Mouse (Mus musculus): ENCODE measurements at regions not wholly inside any gene's neighbourhood (a gene's known extent, or its start where the extent isn't known, plus 50 kb on each side); places are given as distances from the start of the nearest gene placed in this dataset.

DNA sequence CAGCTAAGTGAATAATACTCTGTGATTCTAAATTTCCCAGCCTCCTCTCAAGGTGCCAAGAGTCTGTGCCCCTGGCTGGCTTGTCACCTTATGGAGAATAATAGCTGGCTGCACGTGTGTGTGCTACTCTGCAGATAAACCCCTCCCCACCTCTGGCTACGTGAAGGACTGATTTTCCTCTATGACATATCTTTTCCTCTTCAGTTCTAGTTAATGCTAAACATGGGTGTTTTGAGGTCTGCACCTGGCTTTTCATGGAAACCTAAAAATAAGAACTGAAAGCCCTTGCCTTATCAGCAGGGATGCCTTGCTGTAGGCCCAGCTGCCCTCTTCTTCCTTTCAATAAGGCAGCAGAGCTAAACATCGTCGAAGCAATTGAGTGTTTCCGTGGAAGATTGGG is 321.5 kb downstream of the Gadd45g start:
- Histone ChIP-seq H3K36me3 (ENCODE audit: control insufficient read depth, insufficient read depth, low read length) (no peaks in the 10 kb centered on the region), H3K9ac (ENCODE audit: low read depth, low read length) (no peak overlapping the region), H3K4me2 (ENCODE audit: low read length) (no peak overlapping the region), H3K27ac (ENCODE audit: low read depth, low read length) (no peak overlapping the region), H3K9me3 (ENCODE audit: control insufficient read depth, low read length) (no peaks in the 10 kb centered on the region), H3K4me3 (ENCODE audit: low read length) (no peak overlapping the region), H3K27me3 (replicated peaks; ENCODE audit: control insufficient read depth, insufficient read depth, low read length) (no peaks in the 10 kb centered on the region), H3K4me1 (ENCODE audit: control insufficient read depth, insufficient read depth, low read depth, low read length) (no peaks in the 10 kb centered on the region)
- no peak for ATAC-seq
- 77% methylated on average over 5 of the region's 5 CpGs for WGBS

DNA sequence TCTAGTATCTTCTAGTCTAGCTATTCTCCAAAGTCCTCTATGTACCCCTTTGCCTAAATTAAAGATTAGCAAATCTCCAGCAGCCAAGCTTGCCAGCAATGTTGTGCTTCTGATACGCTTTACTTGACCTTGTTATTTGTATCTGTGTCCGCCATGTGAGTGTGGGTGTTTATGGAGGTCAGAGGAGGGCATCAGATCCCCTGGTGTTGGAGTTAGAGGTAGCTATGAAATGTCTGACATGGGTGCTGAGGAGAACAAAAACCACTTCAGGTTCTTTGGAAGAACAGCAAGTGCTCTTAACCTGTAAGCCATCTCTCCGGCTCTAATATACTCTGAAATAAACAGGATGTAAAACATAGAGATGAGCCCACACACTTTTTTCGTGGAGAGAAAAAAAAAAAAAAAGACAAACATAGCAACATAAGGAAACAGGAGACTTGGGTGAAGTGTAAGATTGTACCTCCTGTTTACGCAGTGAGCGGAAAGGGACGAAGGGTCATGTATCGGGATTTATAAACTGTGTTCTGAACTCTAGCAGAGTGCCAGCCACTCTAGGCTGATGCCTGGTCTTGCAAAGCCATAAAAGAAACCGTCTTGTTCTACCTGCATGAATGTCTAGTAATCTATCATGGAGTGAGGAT is 326.3 kb downstream of the Gadd45g start:
- no peaks in the 10 kb centered on the region for H3K9me3 ChIP-seq (ENCODE audit: control insufficient read depth, low read length)
- H3K9ac ChIP-seq (ENCODE audit: low read depth, low read length) = no peak overlapping the region
- no peaks in the 10 kb centered on the region for H3K27me3 ChIP-seq (replicated peaks; ENCODE audit: control insufficient read depth, insufficient read depth, low read length)
- no peak overlapping the region for H3K27ac ChIP-seq (ENCODE audit: low read depth, low read length)
- H3K36me3 ChIP-seq (ENCODE audit: control insufficient read depth, insufficient read depth, low read length) = no peaks in the 10 kb centered on the region
- no peak for ATAC-seq
- WGBS = 89% methylated on average over 9 of the region's 9 CpGs
- H3K4me1 ChIP-seq (ENCODE audit: control insufficient read depth, insufficient read depth, low read depth, low read length) = no peaks in the 10 kb centered on the region
- H3K4me2 ChIP-seq (ENCODE audit: low read length) = no peak overlapping the region
- no peak overlapping the region for H3K4me3 ChIP-seq (ENCODE audit: low read length)

DNA sequence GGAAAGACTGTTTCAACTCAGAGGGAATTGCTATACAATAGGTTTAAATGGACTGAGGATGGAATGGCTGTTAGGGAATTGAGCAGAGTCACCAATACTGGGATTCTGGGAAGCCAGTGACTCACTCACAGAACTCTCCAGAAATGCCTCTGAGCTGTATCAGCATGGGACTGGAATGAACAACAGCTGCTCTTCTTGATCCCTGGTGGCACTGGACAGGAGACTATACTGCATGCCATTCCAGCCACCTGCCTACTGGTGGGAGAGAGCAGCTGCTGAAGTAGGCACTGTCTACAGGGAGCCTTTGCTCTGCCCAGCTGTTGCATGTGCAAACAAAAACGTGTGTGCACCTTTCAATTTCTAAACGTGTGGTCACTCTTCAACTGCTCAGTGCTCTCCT is 329.2 kb downstream of the Gadd45g start:
- Histone ChIP-seq H3K27me3 (replicated peaks; ENCODE audit: control insufficient read depth, insufficient read depth, low read length) (no peaks in the 10 kb centered on the region), H3K9ac (ENCODE audit: low read depth, low read length) (no peak overlapping the region), H3K9me3 (ENCODE audit: control insufficient read depth, low read length) (no peaks in the 10 kb centered on the region), H3K4me2 (ENCODE audit: low read length) (no peak overlapping the region), H3K27ac (ENCODE audit: low read depth, low read length) (no peak overlapping the region), H3K4me3 (ENCODE audit: low read length) (no peak overlapping the region), H3K36me3 (ENCODE audit: control insufficient read depth, insufficient read depth, low read length) (no peaks in the 10 kb centered on the region), H3K4me1 (ENCODE audit: control insufficient read depth, insufficient read depth, low read depth, low read length) (no peaks in the 10 kb centered on the region)
- WGBS = 60% methylated on average over 2 of the region's 2 CpGs
- ATAC-seq = no peak

DNA sequence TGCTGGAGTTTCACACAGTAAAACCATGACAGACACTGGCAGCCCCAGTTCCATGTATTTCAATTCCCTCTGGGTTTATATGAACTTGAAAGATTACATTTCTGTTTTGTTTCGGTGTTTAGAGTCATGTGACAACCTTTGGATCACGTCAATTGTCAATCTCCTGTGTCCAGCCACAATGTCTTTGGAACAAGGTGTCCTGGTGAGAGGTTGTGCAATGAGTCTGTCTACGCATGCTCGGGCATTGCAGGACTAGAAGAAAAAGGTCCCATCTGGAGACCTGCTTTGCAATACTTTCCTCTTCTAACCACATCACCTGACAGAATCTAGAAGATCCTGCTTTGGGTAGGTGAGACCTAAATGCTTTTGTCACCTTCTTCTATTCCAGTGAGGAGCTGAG is 333.5 kb downstream of the Gadd45g start:
- no peak for ATAC-seq
- 89% methylated on average over 4 of the region's 4 CpGs for WGBS
- H3K4me2 ChIP-seq (ENCODE audit: low read length) = no peak overlapping the region

DNA sequence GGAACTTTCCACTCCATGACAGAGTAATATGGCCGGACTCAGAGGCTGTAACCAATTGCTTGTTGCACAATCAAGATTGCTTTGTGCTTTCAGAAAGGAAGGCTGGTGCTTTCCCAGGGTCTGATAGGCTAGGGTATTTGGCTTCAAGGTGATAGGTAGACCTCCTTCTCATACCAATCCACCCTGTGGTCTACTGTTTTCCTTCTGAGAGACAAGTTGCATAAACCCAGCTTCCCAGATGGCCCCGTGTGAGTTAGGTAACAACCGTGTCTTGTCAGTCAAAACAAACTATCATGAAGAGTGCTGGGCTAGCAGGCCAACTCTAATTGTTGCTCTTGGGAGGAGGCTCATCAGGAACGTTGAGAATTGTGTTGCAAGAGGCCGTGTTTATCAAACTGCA is 337.2 kb downstream of the Gadd45g start:
- ATAC-seq = no peak
- 70% methylated on average over 5 of the region's 5 CpGs for WGBS

More for the DNA sequence above, 333.5 kb downstream of the Gadd45g start:
- Histone ChIP-seq H3K9me3 (ENCODE audit: control insufficient read depth, low read length) (no peaks in the 10 kb centered on the region), H3K9ac (ENCODE audit: low read depth, low read length) (no peak overlapping the region), H3K4me3 (ENCODE audit: low read length) (no peak overlapping the region), H3K27ac (ENCODE audit: low read depth, low read length) (no peak overlapping the region), H3K27me3 (replicated peaks; ENCODE audit: control insufficient read depth, insufficient read depth, low read length) (no peaks in the 10 kb centered on the region), H3K4me1 (ENCODE audit: control insufficient read depth, insufficient read depth, low read depth, low read length) (no peaks in the 10 kb centered on the region), H3K36me3 (ENCODE audit: control insufficient read depth, insufficient read depth, low read length) (no peaks in the 10 kb centered on the region)

DNA sequence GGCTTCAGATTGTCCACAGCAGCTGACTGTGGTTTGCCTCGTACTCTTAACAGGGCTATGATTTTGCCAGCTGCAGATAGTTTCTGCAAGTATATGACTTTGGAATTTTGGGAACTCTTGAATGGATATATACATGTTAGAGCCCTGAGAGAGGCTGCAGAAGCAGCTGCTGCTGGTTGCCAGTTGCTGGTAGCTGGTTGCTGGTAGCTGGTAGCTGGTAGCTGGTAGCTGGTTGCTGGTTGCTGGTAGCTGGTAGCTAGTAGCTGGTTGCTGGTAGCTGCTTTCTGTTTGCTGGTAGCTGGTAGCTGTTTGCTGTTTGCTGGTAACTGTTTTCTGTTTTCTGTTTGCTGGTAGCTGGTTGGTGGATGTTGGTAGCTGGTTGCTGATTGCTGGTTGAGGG is 339.1 kb downstream of the Gadd45g start:
- WGBS = 82% methylated on average over 1 of the region's 1 CpGs
- no peak overlapping the region for H3K4me2 ChIP-seq (ENCODE audit: low read length)
- H3K36me3 ChIP-seq (ENCODE audit: control insufficient read depth, insufficient read depth, low read length) = no peaks in the 10 kb centered on the region
- H3K4me1 ChIP-seq (ENCODE audit: control insufficient read depth, insufficient read depth, low read depth, low read length) = no peaks in the 10 kb centered on the region
- ATAC-seq = no peak
- H3K27me3 ChIP-seq (replicated peaks; ENCODE audit: control insufficient read depth, insufficient read depth, low read length) = no peaks in the 10 kb centered on the region
- no peaks in the 10 kb centered on the region for H3K9me3 ChIP-seq (ENCODE audit: control insufficient read depth, low read length)
- H3K4me3 ChIP-seq (ENCODE audit: low read length) = no peak overlapping the region
- no peak overlapping the region for H3K9ac ChIP-seq (ENCODE audit: low read depth, low read length)
- no peak overlapping the region for H3K27ac ChIP-seq (ENCODE audit: low read depth, low read length)

More for the DNA sequence above, 337.2 kb downstream of the Gadd45g start:
- Histone ChIP-seq H3K4me2 (ENCODE audit: low read length) (no peak overlapping the region), H3K4me3 (ENCODE audit: low read length) (no peak overlapping the region), H3K9ac (ENCODE audit: low read depth, low read length) (no peak overlapping the region), H3K27me3 (replicated peaks; ENCODE audit: control insufficient read depth, insufficient read depth, low read length) (no peaks in the 10 kb centered on the region), H3K4me1 (ENCODE audit: control insufficient read depth, insufficient read depth, low read depth, low read length) (no peaks in the 10 kb centered on the region), H3K36me3 (ENCODE audit: control insufficient read depth, insufficient read depth, low read length) (no peaks in the 10 kb centered on the region), H3K9me3 (ENCODE audit: control insufficient read depth, low read length) (no peaks in the 10 kb centered on the region), H3K27ac (ENCODE audit: low read depth, low read length) (no peak overlapping the region)

DNA sequence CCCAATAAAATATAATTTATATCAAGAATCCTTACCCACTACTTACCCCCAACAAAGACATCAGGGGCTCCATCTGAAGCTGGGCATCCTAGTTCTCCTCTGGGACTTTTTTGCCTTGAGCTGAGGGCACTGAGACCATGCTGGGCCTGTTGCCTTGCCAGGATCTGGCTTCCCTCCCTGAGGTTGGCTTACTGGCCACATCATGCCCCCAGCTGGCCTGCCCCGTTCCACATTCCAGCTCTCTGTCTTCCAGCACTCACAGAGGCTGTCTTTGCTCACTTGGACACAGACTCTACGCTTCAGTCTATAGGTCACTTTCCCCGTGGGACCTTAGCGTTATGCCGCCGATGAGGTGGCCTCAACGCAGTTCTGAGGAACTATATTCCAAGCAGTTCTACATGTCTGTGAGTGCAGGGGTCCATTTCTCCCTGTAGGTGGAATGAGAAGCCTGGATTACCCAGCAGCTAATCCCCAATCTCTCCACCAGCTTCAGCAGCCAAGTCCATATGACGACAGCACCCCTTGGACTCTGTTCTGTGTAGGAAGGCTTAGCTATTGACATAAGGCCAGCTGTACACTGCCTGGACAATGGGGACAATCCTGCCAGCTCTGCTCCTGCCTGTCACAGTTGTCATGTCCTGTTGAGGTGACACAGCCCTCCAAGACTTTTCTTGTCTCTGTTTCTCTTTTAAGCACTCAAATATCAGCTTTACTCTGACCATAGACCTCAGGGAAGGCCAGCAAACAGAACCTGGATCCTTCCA is 341.5 kb downstream of the Gadd45g start:
- peak; percentile 64; the same call in 1 of the 2 replicates for ATAC-seq

DNA sequence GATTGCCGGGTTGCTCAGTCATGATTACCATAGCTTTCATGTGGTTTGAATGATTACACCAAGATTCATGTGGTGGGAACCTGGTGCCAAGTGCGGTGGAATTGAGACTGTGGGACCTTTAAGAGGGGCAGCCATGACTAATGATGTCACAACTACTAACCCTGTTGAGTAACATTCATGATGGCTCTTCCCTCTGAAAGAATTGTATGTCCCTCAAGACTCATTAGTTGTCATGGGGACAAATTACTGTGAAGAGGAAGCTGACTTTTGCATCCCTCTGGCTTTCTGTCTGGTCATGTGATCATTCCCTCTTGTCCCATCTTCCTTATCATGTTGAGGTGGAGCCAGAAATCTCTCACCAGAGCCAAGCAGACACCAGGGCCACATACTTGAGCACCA is 342.1 kb downstream of the Gadd45g start:
- Histone ChIP-seq H3K27ac (ENCODE audit: low read depth, low read length) (no peak overlapping the region), H3K36me3 (ENCODE audit: control insufficient read depth, insufficient read depth, low read length) (no peaks in the 10 kb centered on the region), H3K9me3 (ENCODE audit: control insufficient read depth, low read length) (no peaks in the 10 kb centered on the region), H3K4me3 (ENCODE audit: low read length) (no peak overlapping the region), H3K9ac (ENCODE audit: low read depth, low read length) (no peak overlapping the region), H3K4me1 (ENCODE audit: control insufficient read depth, insufficient read depth, low read depth, low read length) (no peaks in the 10 kb centered on the region), H3K4me2 (ENCODE audit: low read length) (no peak overlapping the region), H3K27me3 (replicated peaks; ENCODE audit: control insufficient read depth, insufficient read depth, low read length) (no peaks in the 10 kb centered on the region)
- 0 out of 2 replicates have a peak, but pooled peaks have one; percentile 20 for ATAC-seq
- WGBS = 30% methylated on average over 2 of the region's 2 CpGs

More for the DNA sequence above, 341.5 kb downstream of the Gadd45g start:
- H3K27me3 ChIP-seq (replicated peaks; ENCODE audit: control insufficient read depth, insufficient read depth, low read length) = no peaks in the 10 kb centered on the region
- no peak overlapping the region for H3K27ac ChIP-seq (ENCODE audit: low read depth, low read length)
- H3K4me1 ChIP-seq (ENCODE audit: control insufficient read depth, insufficient read depth, low read depth, low read length) = no peaks in the 10 kb centered on the region
- H3K9me3 ChIP-seq (ENCODE audit: control insufficient read depth, low read length) = no peaks in the 10 kb centered on the region
- no peak overlapping the region for H3K9ac ChIP-seq (ENCODE audit: low read depth, low read length)
- H3K4me2 ChIP-seq (ENCODE audit: low read length) = no peak overlapping the region
- no peak overlapping the region for H3K4me3 ChIP-seq (ENCODE audit: low read length)
- 78% methylated on average over 8 of the region's 8 CpGs for WGBS
- no peaks in the 10 kb centered on the region for H3K36me3 ChIP-seq (ENCODE audit: control insufficient read depth, insufficient read depth, low read length)

DNA sequence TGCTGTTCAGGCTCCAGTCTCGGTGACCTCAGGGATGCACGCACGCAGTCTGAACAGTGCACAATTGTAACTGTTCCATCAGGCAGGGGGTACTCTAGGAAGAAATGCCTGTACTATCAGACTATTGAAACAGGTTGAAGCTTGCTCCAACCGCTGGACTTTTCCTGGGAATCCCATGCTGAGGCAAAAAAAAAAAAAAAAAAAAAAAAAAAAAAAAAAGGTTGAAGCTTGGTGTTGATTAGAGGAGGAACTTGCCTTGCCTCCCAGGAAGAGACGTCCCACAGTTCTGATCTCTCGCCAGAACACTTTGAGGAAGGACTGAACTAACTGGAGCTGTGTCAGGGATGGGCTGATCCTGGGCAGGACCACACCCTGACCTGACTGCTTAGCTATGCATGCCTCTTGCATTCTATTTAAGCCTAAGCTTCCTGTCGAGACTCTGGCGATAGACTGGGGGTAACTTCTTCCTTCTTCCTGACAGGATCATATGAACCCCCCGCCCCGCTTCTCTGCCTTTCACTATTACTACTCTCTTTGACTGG is 341.6 kb downstream of the Diras2 start:
- Histone ChIP-seq H3K36me3 (ENCODE audit: control insufficient read depth, insufficient read depth, low read length) (no peaks in the 10 kb centered on the region), H3K4me1 (ENCODE audit: control insufficient read depth, insufficient read depth, low read depth, low read length) (no peaks in the 10 kb centered on the region), H3K9ac (ENCODE audit: low read depth, low read length) (no peak overlapping the region), H3K27me3 (replicated peaks; ENCODE audit: control insufficient read depth, insufficient read depth, low read length) (no peaks in the 10 kb centered on the region), H3K27ac (ENCODE audit: low read depth, low read length) (no peak overlapping the region), H3K4me3 (ENCODE audit: low read length) (no peak overlapping the region), H3K9me3 (ENCODE audit: control insufficient read depth, low read length) (no peaks in the 10 kb centered on the region), H3K4me2 (ENCODE audit: low read length) (no peak overlapping the region)
- no peak for ATAC-seq
- WGBS = 65% methylated on average over 10 of the region's 10 CpGs

All from hindbrain, embryonic 16.5 days (tissue).